Mouse (Mus musculus): ENCODE measurements around the gene Mms22l. TPM values are rescaled to one million over a fixed set of nuclear protein-coding genes. Genes with fewer than 3 reads are reported as not detected.

The Mms22l gene
- polyA plus RNA-seq, 1 experiment: 10.7 TPM

DNA sequence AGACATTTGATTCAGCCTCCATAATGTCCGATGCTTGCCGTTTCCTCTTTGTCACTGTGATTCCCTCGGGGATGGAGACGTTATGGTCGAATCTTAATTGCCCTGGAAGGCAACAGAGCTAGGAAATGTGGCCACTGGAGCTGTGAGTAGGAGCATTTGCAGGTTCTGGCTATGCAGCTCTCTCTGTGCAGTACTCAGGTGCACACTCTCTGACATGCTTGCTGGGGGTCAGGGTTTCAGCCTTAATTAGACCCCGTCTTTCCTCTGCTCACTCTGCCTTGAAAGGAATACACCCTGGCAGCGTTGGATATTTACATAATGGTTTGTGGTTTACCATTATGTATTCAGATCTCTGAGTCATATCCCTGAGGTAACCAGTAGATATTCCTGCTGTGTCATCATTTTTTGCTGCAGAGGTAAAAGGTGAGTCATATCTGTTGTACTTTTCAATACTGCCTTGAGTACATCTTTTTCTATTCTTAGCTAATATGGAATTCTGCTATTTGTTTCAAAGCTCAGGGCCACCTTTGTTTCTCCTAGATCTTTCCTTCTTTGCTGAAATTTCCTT, 72.8 kb downstream of the Mms22l start:
- H3K27ac ChIP-seq (ENCODE audit: insufficient read depth, low read depth, low read length): no peak overlapping the region
- H3K4me1 ChIP-seq (ENCODE audit: control insufficient read depth, insufficient read depth, low read length): peaks cover 12% of the 10 kb centered on the region
- H3K4me3 ChIP-seq (ENCODE audit: insufficient read depth, low read length): no peak overlapping the region
- TF ChIP-seq CTCF (IDR thresholded peaks at IDR 0.05; ENCODE audit: low read depth, low read length) (no peak), POLR2A (IDR thresholded peaks at IDR 0.05; ENCODE audit: borderline replicate concordance, low read depth, low read length) (no peak)

DNA sequence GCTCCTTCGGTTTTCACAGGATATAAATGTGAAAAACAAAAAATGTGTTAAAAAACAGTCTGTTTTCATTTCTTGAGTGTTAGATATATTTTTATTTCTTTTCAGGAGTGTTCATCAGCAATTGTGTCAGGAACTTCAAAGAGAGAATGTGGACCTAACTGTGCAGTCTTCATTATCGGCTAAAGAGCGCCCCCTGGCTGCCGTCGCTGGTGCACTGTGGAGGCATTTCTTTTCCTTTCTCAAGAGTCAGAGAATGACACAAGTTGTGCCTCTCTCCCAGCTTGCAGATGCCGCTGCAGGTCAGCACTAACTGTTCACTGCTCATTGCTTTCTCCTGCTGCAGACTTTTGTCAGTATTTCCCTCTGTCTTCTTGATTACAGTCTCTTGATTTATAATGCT, 78.0 kb downstream of the Mms22l start:
- TF ChIP-seq CTCF (IDR thresholded peaks at IDR 0.05; ENCODE audit: low read depth, low read length) (peak; percentile 92), POLR2A (IDR thresholded peaks at IDR 0.05; ENCODE audit: borderline replicate concordance, low read depth, low read length) (no peak)
- Histone ChIP-seq H3K4me3 (ENCODE audit: insufficient read depth, low read length) (no peak overlapping the region), H3K27ac (ENCODE audit: insufficient read depth, low read depth, low read length) (no peak overlapping the region), H3K4me1 (ENCODE audit: control insufficient read depth, insufficient read depth, low read length) (0 out of 2 replicates have a peak, but pooled peaks cover 2% of the 10 kb centered on the region)

DNA sequence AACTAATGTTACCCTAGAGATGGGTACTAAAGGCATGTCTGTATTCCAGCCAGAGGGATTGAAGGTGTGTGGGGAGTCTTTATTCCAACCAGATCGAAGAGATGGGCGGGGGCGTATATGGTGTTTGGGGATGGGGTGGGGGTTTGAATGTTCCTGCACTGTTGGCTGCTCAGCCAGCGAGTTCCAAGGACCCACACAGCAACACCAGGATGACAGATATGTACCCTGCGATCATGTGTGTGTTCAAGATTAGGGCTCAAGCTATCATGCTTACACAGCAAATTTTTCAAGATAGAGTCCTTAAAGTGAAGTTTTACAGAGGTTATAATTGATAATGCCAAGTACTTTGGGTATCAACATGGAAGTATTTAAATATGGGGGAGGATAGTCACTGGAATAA, 81.3 kb downstream of the Mms22l start:
- Histone ChIP-seq H3K27ac (ENCODE audit: insufficient read depth, low read depth, low read length) (no peak overlapping the region), H3K4me1 (ENCODE audit: control insufficient read depth, insufficient read depth, low read length) (0 out of 2 replicates have a peak, but pooled peaks cover 2% of the 10 kb centered on the region), H3K4me3 (ENCODE audit: insufficient read depth, low read length) (no peak overlapping the region)
- TF ChIP-seq CTCF (IDR thresholded peaks at IDR 0.05; ENCODE audit: low read depth, low read length) (no peak), POLR2A (IDR thresholded peaks at IDR 0.05; ENCODE audit: borderline replicate concordance, low read depth, low read length) (no peak)

DNA sequence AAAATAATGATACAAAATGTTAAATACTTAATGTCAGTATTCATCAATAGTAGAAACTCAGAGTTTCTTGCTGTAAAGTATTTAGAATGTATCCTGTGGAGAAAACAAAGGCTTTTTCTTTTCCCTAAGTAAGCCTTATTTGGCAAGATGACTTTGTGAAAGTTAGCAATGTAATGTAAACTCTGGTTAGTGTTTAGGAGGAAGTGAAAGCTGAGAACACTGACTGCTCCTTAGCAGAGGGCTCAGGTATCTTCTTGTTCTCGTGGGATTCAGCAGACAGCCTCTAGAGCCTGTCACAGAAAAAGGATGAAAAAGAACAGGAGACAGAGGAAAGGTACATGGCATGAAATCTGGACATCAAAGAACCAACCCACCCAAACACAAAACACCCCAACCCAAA, 86.0 kb downstream of the Mms22l start:
- H3K27ac ChIP-seq (ENCODE audit: insufficient read depth, low read depth, low read length): no peak overlapping the region
- peaks cover 7% of the 10 kb centered on the region for H3K4me1 ChIP-seq (ENCODE audit: control insufficient read depth, insufficient read depth, low read length)
- no peak overlapping the region for H3K4me3 ChIP-seq (ENCODE audit: insufficient read depth, low read length)
- TF ChIP-seq POLR2A (IDR thresholded peaks at IDR 0.05; ENCODE audit: borderline replicate concordance, low read depth, low read length): no peak

DNA sequence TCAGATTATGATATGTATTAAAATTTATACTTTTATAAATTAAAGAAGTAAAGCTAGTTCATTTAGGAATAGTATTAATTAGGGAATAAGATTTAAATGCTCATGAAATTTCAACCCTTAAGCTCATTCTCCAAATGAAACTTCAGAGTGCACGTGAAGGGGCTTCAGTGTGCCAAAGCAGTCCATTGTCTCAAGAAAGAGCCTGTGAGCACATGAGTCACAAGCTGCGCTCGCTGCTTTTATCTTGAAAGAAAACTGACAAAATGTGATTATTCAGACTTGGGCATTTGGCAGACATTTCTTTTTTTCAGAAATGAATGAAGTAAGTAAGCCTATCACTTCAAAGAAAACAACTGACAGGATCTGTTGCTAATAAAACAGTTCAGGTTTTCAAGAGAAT, 87.7 kb downstream of the Mms22l start:
- TF ChIP-seq POLR2A (IDR thresholded peaks at IDR 0.05; ENCODE audit: borderline replicate concordance, low read depth, low read length) (no peak), CTCF (IDR thresholded peaks at IDR 0.05; ENCODE audit: low read depth, low read length) (no peak)
- H3K4me1 ChIP-seq (ENCODE audit: control insufficient read depth, insufficient read depth, low read length): peaks cover 7% of the 10 kb centered on the region
- no peak overlapping the region for H3K27ac ChIP-seq (ENCODE audit: insufficient read depth, low read depth, low read length)
- H3K4me3 ChIP-seq (ENCODE audit: insufficient read depth, low read length): no peak overlapping the region

DNA sequence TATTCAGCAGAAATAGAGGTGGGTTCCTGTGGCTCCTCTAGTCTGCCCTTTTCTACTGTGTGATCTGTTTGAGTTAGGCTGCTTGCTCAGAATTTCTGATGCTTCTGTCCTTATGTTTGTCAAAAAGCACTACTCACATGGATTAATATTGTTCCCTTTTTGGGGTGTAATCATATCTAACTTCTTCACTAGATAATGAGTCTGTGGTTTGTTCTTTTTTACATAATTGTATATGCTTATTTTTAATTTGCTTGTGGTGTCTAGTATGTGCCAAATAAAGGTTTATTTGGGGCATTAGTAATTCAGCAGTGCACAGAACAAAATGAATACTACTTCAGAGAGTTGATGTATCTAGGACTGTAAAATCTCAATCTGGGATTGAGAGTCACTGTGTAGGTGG, 98.6 kb downstream of the Mms22l start:
- Histone ChIP-seq H3K27ac (ENCODE audit: insufficient read depth, low read depth, low read length) (no peak overlapping the region), H3K4me1 (ENCODE audit: control insufficient read depth, insufficient read depth, low read length) (no peaks in the 10 kb centered on the region), H3K4me3 (ENCODE audit: insufficient read depth, low read length) (no peak overlapping the region)
- TF ChIP-seq POLR2A (IDR thresholded peaks at IDR 0.05; ENCODE audit: borderline replicate concordance, low read depth, low read length) (no peak), CTCF (IDR thresholded peaks at IDR 0.05; ENCODE audit: low read depth, low read length) (no peak)

DNA sequence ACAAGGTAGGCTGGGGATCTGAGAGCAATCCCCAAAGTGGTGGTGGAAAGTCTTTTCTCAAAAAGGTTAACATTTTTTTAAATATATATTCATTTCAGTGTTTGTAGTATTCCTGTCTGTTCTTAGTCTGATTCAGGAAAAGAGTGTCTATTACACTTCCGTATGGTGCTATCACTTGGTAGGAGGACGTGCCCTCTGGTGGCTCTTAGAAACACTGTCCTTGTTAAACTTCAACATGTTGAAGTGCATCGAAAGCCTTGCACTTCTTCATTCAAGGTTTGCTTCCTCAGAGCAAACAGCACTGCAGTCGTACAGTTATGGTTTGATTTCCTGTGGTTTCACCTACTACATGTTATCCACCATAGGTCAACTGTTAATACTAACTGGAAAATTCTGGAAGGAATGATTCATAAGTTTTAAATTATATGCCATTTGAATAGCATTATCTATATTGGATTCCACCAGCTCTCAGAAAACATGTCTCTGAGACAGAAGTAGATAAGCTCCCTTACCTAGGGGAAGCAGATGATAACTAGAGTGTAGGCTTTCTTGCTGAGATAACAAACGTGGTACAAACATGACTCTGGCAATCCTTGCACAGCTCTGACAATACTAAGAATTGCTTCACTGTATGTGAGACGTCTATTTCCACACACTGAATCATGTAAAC, 100.8 kb downstream of the Mms22l start:
- no peak overlapping the region for H3K27ac ChIP-seq (ENCODE audit: insufficient read depth, low read depth, low read length)
- TF ChIP-seq CTCF (IDR thresholded peaks at IDR 0.05; ENCODE audit: low read depth, low read length) (no peak), POLR2A (IDR thresholded peaks at IDR 0.05; ENCODE audit: borderline replicate concordance, low read depth, low read length) (no peak)
- no peaks in the 10 kb centered on the region for H3K4me1 ChIP-seq (ENCODE audit: control insufficient read depth, insufficient read depth, low read length)
- no peak overlapping the region for H3K4me3 ChIP-seq (ENCODE audit: insufficient read depth, low read length)

DNA sequence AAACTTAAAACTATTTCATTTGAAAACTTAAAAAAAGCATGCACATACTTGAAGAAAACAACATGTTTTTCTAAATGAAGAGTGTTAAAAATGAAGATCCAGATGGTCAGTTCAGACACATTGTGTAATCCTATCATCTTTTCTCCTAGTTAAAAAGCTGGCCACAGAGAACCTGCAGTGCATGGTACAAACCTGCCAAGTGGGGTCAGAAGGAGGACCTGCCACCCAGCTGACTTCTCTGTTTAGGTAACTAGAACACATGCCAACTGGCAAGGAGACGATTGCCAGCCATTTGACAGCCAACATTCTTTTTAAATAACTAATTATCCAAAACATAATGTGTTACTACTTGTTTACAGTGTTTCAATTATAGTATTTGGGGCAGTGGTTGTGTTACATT, 102.4 kb downstream of the Mms22l start:
- TF ChIP-seq POLR2A (IDR thresholded peaks at IDR 0.05; ENCODE audit: borderline replicate concordance, low read depth, low read length): no peak
- TF ChIP-seq CTCF (IDR thresholded peaks at IDR 0.05; ENCODE audit: low read depth, low read length): no peak
- no peaks in the 10 kb centered on the region for H3K4me1 ChIP-seq (ENCODE audit: control insufficient read depth, insufficient read depth, low read length)
- H3K4me3 ChIP-seq (ENCODE audit: insufficient read depth, low read length): no peak overlapping the region
- H3K27ac ChIP-seq (ENCODE audit: insufficient read depth, low read depth, low read length): no peak overlapping the region

DNA sequence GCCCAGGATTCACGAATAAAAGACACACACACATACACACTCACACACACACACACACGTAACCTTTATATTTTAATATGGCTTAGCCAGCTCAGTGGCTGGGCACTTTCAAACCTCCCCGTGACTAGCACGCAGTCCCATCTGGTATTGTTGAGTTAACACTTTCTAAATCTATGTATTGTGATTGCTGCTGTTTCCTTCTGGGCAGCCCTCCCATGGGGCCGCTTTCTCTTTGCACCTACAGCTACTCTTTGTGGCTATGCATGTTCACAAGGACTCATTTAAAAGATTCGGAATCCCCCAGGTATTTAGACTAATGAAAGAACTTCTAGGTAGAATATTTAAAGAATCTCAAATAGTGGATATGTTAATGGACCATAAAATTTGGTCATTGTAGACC, 105.5 kb downstream of the Mms22l start:
- no peak overlapping the region for H3K4me3 ChIP-seq (ENCODE audit: insufficient read depth, low read length)
- no peaks in the 10 kb centered on the region for H3K4me1 ChIP-seq (ENCODE audit: control insufficient read depth, insufficient read depth, low read length)
- no peak overlapping the region for H3K27ac ChIP-seq (ENCODE audit: insufficient read depth, low read depth, low read length)
- TF ChIP-seq POLR2A (IDR thresholded peaks at IDR 0.05; ENCODE audit: borderline replicate concordance, low read depth, low read length): no peak
- TF ChIP-seq CTCF (IDR thresholded peaks at IDR 0.05; ENCODE audit: low read depth, low read length): no peak

DNA sequence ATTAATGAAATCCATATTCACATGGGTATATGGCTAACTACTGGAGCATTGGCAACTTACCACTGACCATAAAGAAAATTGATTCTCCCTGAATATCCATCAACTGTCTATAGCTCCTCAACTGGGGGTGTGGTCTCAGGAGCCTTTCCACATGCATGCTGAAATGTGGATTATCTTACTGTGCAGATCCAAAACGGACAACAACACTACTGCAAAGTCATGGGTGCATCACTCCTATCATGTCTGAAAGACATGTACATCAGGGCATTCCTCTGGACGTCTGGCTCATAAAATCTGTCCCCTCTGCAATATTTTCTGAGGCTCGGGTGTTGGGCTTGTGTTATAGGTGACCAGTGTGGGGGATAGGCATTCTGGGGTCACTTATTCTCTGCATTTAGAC, 112.8 kb downstream of the Mms22l start:
- Histone ChIP-seq H3K27ac (ENCODE audit: insufficient read depth, low read depth, low read length) (no peak overlapping the region), H3K4me1 (ENCODE audit: control insufficient read depth, insufficient read depth, low read length) (no peaks in the 10 kb centered on the region), H3K4me3 (ENCODE audit: insufficient read depth, low read length) (no peak overlapping the region)
- TF ChIP-seq POLR2A (IDR thresholded peaks at IDR 0.05; ENCODE audit: borderline replicate concordance, low read depth, low read length): no peak
- TF ChIP-seq CTCF (IDR thresholded peaks at IDR 0.05; ENCODE audit: low read depth, low read length): no peak

Measured in bone marrow macrophage, adult 2 months (primary cell).